Mouse (Mus musculus) erythroblast, adult 5-6 weeks (primary cell): Measurements from ENCODE around the gene Pcdh15. TPM values are rescaled to one million over a fixed set of nuclear protein-coding genes. Genes with fewer than 3 reads are reported as not detected.

Experiments used
- ATAC-seq: replicated peaks from 2 replicates; pipeline ENCODE4 v1.8.0; 2016; ENCODE audit warnings: moderate number of reproducible peaks, mild to moderate bottlenecking, moderate TSS enrichment, inconsistent platforms; ENCODE audit not compliant: poor library complexity, low FRiP score, severe bottlenecking
- total RNA-seq, 2 experiments: library from RNA; stranded (forward) in 1 of 2; stranded (reverse) in 1 of 2; fragments of 150-400 nt in 1 of 2; fragments of 200-764, 138-1000 nt in 1 of 2; gene quantifications; 2 replicates each; pipeline versions ENCODE4 v1.2.3 to v1.2.4; 2015 to 2017; ENCODE audit warnings: low replicate concordance in 2 of 2

Gene Pcdh15
- total RNA-seq, 2 experiments from 2014 or later, result 3.0 TPM; not detected in 1

GRCm38 (mm10) chr10:73782945-73783344, 683.8 kb downstream of the Pcdh15 start:
- no peak for ATAC-seq

- no peak for ATAC-seq
Observed at GRCm38 (mm10) chr10:73788163-73788562, 689.0 kb downstream of the Pcdh15 start.

DNA sequence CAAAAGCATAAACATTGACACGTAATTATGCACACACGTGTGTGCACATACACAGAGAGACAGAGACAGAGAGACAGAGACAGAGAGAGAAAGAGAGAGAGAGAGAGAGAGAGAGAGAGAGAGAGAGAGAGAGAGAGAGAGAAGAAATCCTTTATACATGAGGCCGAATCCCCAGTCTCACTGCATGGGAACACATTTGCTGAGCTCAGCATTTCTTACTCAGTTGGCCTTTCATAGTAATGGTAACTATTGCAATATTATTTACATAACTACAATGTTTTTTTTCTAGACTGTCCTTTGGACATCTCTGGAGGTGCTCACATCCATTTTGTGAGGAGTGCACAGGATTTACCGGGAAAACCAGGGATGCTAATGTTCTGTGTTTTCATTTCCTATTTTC, 705.9 kb downstream of the Pcdh15 start:
- no peak for ATAC-seq

GRCm38 (mm10) chr10:73812311-73812710, 713.2 kb downstream of the Pcdh15 start:
- no peak for ATAC-seq

DNA sequence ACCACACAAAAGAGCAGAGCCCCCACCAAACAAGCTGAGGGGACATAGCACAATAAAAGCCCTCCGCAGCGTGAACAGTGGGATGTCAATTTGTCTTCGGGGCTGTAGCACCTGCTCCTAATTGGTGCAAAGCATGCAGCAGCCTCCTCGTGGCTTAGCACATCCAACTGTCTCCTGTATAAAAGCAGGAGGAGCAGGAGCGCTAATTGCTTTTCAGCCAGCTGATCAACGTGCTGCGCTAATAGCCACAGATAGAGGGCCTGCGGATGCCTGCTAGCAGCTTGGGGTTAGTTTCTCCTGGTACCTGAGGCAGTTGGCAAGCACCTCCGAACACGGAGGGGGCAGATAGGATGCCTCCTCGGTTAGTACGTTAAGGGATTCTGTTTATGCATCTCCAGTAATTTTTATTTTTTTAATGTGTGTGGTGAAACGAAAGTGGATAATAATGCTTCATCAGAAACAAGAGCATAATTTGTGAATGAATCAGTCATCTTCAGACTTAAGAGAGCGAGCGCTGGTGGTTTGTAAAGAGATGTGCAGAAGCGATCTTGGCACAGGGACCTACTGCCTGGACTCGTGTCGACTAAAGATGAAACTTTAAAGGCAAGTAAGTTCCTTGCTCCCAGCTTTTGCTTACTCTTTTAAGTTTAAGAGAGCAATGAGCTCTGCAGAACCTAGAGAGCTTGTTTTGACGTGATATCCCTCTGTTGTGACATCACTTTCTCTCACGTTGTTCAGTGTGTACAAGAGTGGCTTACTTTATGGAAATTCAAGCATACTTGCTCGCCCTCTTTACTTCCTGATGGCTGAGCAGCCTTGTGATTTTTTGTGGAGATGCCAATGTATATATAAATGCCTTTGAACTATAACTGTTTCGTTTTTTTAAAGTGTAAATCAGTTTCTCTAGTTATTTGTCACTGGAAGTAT, 722.8 kb downstream of the Pcdh15 start:
- no peak for ATAC-seq

- no peak for ATAC-seq
Observed at GRCm38 (mm10) chr10:73823214-73823613, 724.1 kb downstream of the Pcdh15 start.

- no peak for ATAC-seq
Observed at GRCm38 (mm10) chr10:73826354-73826753, 727.2 kb downstream of the Pcdh15 start.

GRCm38 (mm10) chr10:73828781-73829180, 729.6 kb downstream of the Pcdh15 start:
- no peak for ATAC-seq

DNA sequence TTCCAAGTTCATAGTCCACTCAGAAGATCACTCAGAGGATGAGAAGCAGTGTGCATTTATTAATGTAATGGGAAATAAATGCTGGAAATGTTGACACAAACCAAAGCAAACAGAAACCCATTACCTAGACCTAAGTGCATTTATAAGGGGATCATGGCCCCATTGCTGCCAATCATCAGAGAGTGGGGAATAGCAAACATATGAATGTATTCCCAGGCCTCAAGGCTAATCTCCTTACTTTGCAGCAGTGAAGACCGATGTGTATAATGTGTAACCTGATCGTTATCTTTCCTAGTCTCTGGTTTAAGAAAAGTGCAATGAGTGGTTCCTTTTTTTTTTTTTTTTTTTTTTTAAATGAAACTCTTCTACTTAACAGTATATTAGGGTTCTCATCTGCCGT, 745.9 kb downstream of the Pcdh15 start:
- ATAC-seq, result no peak

- no peak for ATAC-seq
Observed at GRCm38 (mm10) chr10:73862181-73862580, 763.0 kb downstream of the Pcdh15 start.

GRCm38 (mm10) chr10:73878055-73878728, 779.0 kb downstream of the Pcdh15 start:
- no peak for ATAC-seq

- ATAC-seq, result no peak
Observed at GRCm38 (mm10) chr10:73878729-73879067, 779.6 kb downstream of the Pcdh15 start.

DNA sequence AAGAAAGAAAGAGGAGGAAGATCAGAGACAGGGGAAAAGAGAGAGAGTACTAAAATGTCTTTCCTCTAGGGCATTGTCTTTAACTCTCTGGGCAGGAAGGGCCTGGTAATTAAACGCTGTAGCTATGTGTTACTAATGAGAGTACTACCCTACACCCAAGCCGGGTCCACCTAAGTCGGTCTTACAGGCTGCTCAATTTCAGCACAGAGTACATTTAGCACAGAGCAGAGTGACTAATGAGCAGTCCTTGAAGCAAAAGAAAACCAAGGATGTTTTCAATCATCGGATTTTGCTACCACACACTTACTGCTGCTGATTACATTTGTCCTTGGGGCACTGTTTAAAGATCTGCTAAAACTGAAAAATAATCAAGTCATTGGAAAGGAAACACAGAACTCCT, 788.6 kb downstream of the Pcdh15 start:
- ATAC-seq, result no peak

DNA sequence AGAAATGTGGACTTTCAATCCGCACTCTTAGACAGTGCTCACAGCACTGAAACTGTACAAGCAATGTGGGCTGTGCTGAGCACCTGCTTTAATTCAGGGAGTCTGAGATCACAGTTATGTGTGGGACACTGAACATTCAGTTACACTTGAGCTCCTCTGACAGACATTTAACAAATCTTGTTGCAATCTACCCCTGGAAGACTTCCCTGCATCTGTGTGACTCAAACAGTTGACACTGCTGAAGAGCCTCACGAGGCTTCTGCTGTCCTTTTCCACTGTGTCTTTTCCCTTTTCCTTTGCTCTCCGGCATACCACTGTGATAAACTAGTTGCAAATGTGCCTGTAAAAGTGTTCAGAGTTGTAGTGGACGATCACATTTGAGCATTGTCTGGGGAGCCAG, 793.1 kb downstream of the Pcdh15 start:
- ATAC-seq, result no peak

DNA sequence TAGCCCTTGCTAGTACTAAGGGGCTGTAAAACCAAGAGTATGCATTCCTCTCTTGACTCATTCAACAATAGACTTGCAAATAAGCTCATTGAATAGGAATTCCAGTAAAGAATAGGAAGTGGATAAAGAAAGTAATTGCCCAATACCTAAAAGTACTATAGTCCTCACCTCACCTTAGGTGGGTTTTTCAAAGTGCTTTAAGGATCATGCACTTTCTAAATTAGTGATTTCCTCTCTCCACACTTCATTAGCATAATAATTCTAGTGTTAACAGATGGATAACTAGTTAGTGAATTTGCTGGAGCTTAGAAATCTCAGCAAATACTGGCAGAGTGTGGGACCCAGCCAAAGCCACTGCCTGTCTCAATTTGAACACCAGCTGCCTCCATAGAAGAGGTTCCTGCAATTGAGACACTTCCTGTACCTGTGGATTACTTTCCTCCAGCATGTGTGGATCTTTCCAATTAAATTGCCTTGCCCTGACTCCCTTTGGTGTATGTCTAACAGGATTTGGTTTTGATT, 797.0 kb downstream of the Pcdh15 start:
- no peak for ATAC-seq

DNA sequence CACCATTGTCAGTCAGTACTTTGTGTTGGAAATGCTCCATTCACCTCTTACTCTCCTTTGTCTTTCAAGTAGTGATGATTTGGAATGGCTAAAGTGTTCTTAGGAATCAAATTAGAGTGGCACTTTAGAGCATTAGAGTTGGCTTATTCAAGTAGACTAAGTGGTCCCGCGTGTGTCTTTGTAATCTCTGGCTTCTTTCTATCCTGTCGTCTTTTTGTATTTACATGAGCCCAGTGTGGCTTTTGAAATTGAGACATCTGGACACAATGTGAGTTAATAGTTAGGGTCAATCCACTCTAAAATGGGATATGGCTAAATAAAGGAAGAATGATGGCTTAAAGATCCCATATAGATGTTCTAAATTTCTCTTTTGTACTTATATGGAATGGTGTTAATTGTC, 800.0 kb downstream of the Pcdh15 start:
- no peak for ATAC-seq

- ATAC-seq, result no peak
Observed at GRCm38 (mm10) chr10:73907626-73908025, 808.5 kb downstream of the Pcdh15 start.

DNA sequence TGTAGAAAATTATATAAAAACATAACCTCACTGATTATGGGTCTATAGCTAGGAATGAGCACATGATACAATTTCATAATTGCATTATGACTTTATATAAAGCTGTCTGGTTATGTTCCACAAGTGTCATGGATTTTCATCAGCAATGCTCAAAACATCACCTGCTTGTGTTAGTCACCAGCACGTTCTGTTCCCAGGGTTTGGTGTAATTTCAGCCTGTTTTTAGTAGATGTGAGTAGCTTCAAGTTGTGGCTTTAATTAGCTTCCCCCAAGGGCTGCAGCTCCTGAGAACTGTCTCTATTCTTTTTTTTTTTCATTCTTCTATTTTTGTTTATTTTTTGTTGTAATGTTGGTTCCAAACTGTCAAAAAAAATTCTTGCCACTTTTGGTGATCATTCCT, 809.4 kb downstream of the Pcdh15 start:
- ATAC-seq, result no peak

DNA sequence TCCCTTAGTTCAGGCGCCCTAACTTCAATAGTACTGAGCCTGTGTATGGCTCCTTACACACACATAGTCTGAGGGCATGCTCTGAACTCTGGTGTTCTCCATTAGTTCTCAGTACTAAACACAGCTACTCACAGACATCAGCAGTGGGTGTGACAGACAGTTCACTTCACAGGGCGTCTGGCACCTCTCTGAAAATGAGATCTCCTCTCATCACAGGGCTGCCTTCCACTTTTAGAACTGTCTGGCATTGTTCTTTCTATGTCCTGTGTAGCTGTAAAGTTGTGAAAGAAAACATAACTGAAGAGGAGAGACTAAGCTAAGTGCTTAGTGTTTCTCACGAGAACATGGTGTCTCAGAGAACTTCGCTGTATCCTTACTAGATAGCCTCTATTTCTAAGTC, 816.0 kb downstream of the Pcdh15 start:
- ATAC-seq, result no peak

DNA sequence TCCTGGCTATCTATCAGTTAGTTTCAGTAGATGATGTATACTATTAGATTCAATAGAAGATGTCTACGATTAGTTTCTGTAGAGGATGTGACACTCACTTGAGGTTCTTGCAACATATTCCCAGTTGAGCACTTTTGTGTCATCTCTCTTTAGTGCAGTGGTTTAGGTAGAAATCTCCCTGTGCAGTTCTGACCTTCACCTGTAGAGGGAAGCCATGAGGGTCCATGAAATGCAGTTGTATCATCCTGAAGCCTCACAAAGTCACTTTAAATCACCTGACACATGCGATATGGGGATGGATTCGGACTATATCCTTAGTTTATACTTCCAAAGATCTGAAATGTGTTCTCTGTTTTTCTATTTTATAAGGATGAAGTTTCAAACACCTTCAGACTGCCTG, 822.4 kb downstream of the Pcdh15 start:
- ATAC-seq, result no peak

DNA sequence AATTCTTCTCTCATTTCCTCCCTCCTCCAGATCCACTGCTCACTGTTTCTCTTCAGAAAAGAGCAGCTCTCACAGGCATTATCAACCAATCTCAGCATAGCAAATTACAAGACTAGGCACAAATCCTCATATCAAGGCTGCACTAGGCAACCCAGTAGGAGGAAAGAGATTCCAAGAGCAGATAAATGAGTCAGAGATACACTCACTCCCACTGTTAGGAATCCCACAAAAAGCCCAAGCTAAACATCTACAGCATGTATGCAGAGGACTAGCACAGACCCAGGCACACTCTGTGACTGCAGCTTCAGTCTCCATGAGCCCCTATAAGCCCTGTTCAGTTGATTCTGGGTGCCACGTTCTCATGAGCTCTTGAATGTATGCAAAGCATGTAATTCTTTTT, 829.5 kb downstream of the Pcdh15 start:
- no peak for ATAC-seq
